ENCODE assay signal across 22 mouse cellular contexts in genomic region chr3:151591904-151592303, GRCm38 (mm10).
DNase-seq lines count a peak whose midpoint lies in the region; ATAC-seq lines count a peak whose summit lies in the region.
"Had no signal": no experiment of that assay in that cellular context is flagged by ENCODE, and none has a peak within 500 bp of the region (broad histone marks: within the 10 kb centered on the region; RNA-seq: fewer than 3 reads in every experiment).

No protein-coding gene starts in this region.

- H3K27ac ChIP-seq in kidney, embryonic 14.5 days (ENCODE audit: low read depth, low read length) = no peak overlapping the region
- H3K27ac ChIP-seq in limb, embryonic 15.5 days = 0 out of 2 replicates have a peak overlapping the region, but pooled peaks have one; percentile 11
- H3K27ac ChIP-seq: embryonic facial prominence, embryonic 13.5 days; heart, embryonic 10.5 days; hindbrain, embryonic 15.5 days; left cerebral cortex, adult 2 months; liver, embryonic 13.5 days; midbrain, embryonic 13.5 days had no signal

- peak; percentile 9 to 25 for DNase-seq in cerebellum, postnatal 10 days
- no peak for DNase-seq in cerebellum, adult 9-11 months
- peak; percentile 7 for DNase-seq in kidney, adult 9 months
- peak; percentile 22 for DNase-seq in Muller cell, postnatal 12 days (ENCODE audit: inconsistent ontology term)
- no peak for DNase-seq in layer of hippocampus, postnatal 14 days (ENCODE audit: low spot score in 2 of 2)
- DNase-seq: adrenal gland, adult 8-10 months; cerebellum, adult 11-12 months; cerebellum, postnatal 25 days; kidney, postnatal 36 days; liver, embryonic 13.5 days; lung, adult 2 months; lung, postnatal 36 days; thymus, adult 18-20 months; thymus, postnatal 36 days had no signal

- H3K27me3 ChIP-seq in kidney, embryonic 14.5 days (ENCODE audit: control insufficient read depth, insufficient read depth, low read length) = no peaks in the 10 kb centered on the region
- no peaks in the 10 kb centered on the region for H3K27me3 ChIP-seq in limb, embryonic 15.5 days
- H3K27me3 ChIP-seq: embryonic facial prominence, embryonic 13.5 days; hindbrain, embryonic 15.5 days; liver, embryonic 13.5 days; megakaryocyte, embryonic 14.5 days; midbrain, embryonic 13.5 days had no signal

- no peaks in the 10 kb centered on the region for H3K9me3 ChIP-seq in kidney, embryonic 14.5 days (ENCODE audit: control insufficient read depth, low read length)
- no peaks in the 10 kb centered on the region for H3K9me3 ChIP-seq in limb, embryonic 15.5 days
- H3K9me3 ChIP-seq: embryonic facial prominence, embryonic 13.5 days; heart, embryonic 10.5 days; hindbrain, embryonic 15.5 days; liver, embryonic 13.5 days; megakaryocyte, embryonic 14.5 days; midbrain, embryonic 13.5 days had no signal

- H3K4me3 ChIP-seq in kidney, embryonic 14.5 days (ENCODE audit: low read length) = no peak overlapping the region
- H3K4me3 ChIP-seq in limb, embryonic 15.5 days = no peak overlapping the region
- H3K4me3 ChIP-seq: embryonic facial prominence, embryonic 13.5 days; heart, embryonic 10.5 days; hindbrain, embryonic 15.5 days; left cerebral cortex, adult 2 months; liver, embryonic 13.5 days; megakaryocyte, embryonic 14.5 days; midbrain, embryonic 13.5 days had no signal

- no peak for ATAC-seq in kidney, embryonic 14.5 days (ENCODE audit: low FRiP score, low TSS enrichment)
- ATAC-seq in limb, embryonic 15.5 days (ENCODE audit: insufficient number of reproducible peaks, low FRiP score, low TSS enrichment, low read depth) = no peak
- ATAC-seq: midbrain, embryonic 13.5 days had no signal

- H3K9ac ChIP-seq in kidney, embryonic 14.5 days (ENCODE audit: low read depth, low read length) = no peak overlapping the region
- H3K9ac ChIP-seq in limb, embryonic 15.5 days = no peak overlapping the region
- H3K9ac ChIP-seq: embryonic facial prominence, embryonic 13.5 days; hindbrain, embryonic 15.5 days; liver, embryonic 13.5 days; midbrain, embryonic 13.5 days had no signal

- no peaks in the 10 kb centered on the region for H3K36me3 ChIP-seq in kidney, embryonic 14.5 days (ENCODE audit: control insufficient read depth, insufficient read depth, low read length)
- H3K36me3 ChIP-seq in limb, embryonic 15.5 days = no peaks in the 10 kb centered on the region
- H3K36me3 ChIP-seq: embryonic facial prominence, embryonic 13.5 days; heart, embryonic 10.5 days; hindbrain, embryonic 15.5 days; liver, embryonic 13.5 days; midbrain, embryonic 13.5 days had no signal

- no peak overlapping the region for H3K4me2 ChIP-seq in kidney, embryonic 14.5 days (replicated peaks; ENCODE audit: low read depth, low read length)
- no peak overlapping the region for H3K4me2 ChIP-seq in limb, embryonic 15.5 days
- H3K4me2 ChIP-seq: embryonic facial prominence, embryonic 13.5 days; hindbrain, embryonic 15.5 days; liver, embryonic 13.5 days; midbrain, embryonic 13.5 days had no signal

- no peaks in the 10 kb centered on the region for H3K4me1 ChIP-seq in kidney, embryonic 14.5 days (ENCODE audit: control insufficient read depth, insufficient read depth, low read length)
- peaks cover 2% of the 10 kb centered on the region; the same call in 1 of the 2 replicates for H3K4me1 ChIP-seq in limb, embryonic 15.5 days
- H3K4me1 ChIP-seq: embryonic facial prominence, embryonic 13.5 days; heart, embryonic 10.5 days; hindbrain, embryonic 15.5 days; liver, embryonic 13.5 days; megakaryocyte, embryonic 14.5 days; midbrain, embryonic 13.5 days had no signal

Comparison
In these comparisons a context has a peak if more than half of its experiments do, and no peak if none do; other contexts are left out.
1. DNase-seq: peak in cerebellum, postnatal 10 days (2 of 2), kidney, adult 9 months (single experiment) and Muller cell, postnatal 12 days (single experiment); none in cerebellum, adult 9-11 months (single experiment) and layer of hippocampus, postnatal 14 days (0 of 2).